Mouse (Mus musculus) gonadal fat pad, adult 2 months (tissue): ENCODE results near the gene Unc119b. TPM values are rescaled to one million over a fixed set of nuclear protein-coding genes. Genes with fewer than 3 reads are reported as not detected.
"Not testable (repeated sequence)": the region's sequence is repeated elsewhere in the genome, so short reads cannot be mapped to it uniquely, and the experiment has no call there.

ENCODE experiments used
- DNase-seq: peaks from one replicate; pipeline ENCODE4 v3.0.0-alpha.2; 2012; ENCODE audit warnings: low read depth
- polyA plus RNA-seq: library from polyadenylated mRNA; depleted of rRNA; stranded (reverse); fragments of >200 nt; gene quantifications from 2 replicates; pipeline ENCODE4 v1.2.3, GENCODE M21; 2012

The Unc119b gene
- polyA plus RNA-seq, 1 experiment: 78.3 TPM

GRCm38 (mm10) chr5:115158040-115158983 is 23.5 kb upstream of the Unc119b start, which contains the start of gene Mlec:
TSS of gene Mlec (minus strand) at chr5:115158179.
- DNase-seq: peak; percentile 65

- no peak for DNase-seq
These were observed 22.3 kb upstream of the Unc119b start for GRCm38 (mm10) chr5:115156933-115157589.

GRCm38 (mm10) chr5:115156401-115156800 is 21.6 kb upstream of the Unc119b start:
- DNase-seq: no peak

- DNase-seq: no peak
These were observed 21.1 kb upstream of the Unc119b start for GRCm38 (mm10) chr5:115155831-115156230.

- DNase-seq: no peak
These were observed 20.4 kb upstream of the Unc119b start for GRCm38 (mm10) chr5:115155156-115155631.

GRCm38 (mm10) chr5:115152132-115152956 is 17.6 kb upstream of the Unc119b start:
- no peak for DNase-seq

GRCm38 (mm10) chr5:115151457-115151856 is 16.7 kb upstream of the Unc119b start:
- no peak for DNase-seq

- no peak for DNase-seq
These were observed 16.2 kb upstream of the Unc119b start for GRCm38 (mm10) chr5:115150991-115151390.

- DNase-seq: no peak
These were observed 15.1 kb upstream of the Unc119b start for GRCm38 (mm10) chr5:115149675-115150459.

- DNase-seq: not testable (repeated sequence)
These were observed 14.1 kb upstream of the Unc119b start for GRCm38 (mm10) chr5:115148872-115149271.

GRCm38 (mm10) chr5:115148378-115148777 is 13.6 kb upstream of the Unc119b start:
- no peak for DNase-seq

- DNase-seq: no peak
These were observed 12.6 kb upstream of the Unc119b start for GRCm38 (mm10) chr5:115147388-115147787.

- no peak for DNase-seq
These were observed 12.0 kb upstream of the Unc119b start for GRCm38 (mm10) chr5:115146747-115147130.

GRCm38 (mm10) chr5:115145976-115146746 is 11.4 kb upstream of the Unc119b start:
- DNase-seq: no peak

GRCm38 (mm10) chr5:115145253-115145968 is 10.6 kb upstream of the Unc119b start:
- no peak for DNase-seq

GRCm38 (mm10) chr5:115144471-115144870 is 9.7 kb upstream of the Unc119b start:
- DNase-seq: no peak

- no peak for DNase-seq
These were observed 8.8 kb upstream of the Unc119b start for GRCm38 (mm10) chr5:115143552-115143951.

GRCm38 (mm10) chr5:115142166-115142697 is 7.5 kb upstream of the Unc119b start:
- no peak for DNase-seq

GRCm38 (mm10) chr5:115140726-115141125 is 6.0 kb upstream of the Unc119b start:
- DNase-seq: no peak
